Comparison of ENCODE assay signal across 8 mouse cellular contexts in the genomic region with DNA sequence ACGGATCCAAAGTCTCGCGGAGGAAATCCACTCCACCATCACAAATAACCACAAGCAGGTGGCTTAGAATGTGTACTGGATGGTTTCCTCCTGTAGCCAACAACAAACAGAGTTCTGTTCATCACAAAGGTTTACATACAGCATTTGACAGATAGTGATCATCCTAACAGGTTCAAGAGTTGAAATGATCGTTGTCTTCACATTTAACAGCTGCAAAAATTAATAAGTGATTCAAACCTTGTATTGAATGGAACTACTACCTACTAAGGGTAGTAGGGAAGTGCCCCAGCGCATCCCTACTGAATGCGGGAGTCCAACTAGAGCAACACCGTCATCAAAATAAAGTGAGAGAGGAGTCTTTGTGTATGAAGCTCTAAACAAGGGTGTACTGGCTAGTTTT. TPM values are rescaled to one million over a fixed set of nuclear protein-coding genes. Genes with fewer than 3 reads are reported as not detected.
DNase-seq lines count a peak whose midpoint lies in the region; ATAC-seq lines count a peak whose summit lies in the region.

TSS of gene Sub1 (minus strand) at position 101 of the 400 bp plus-strand sequence.

- peak within 1 kb of the TSS; percentile 98 for H3K4me3 ChIP-seq in lung, embryonic 15.5 days
- H3K4me3 ChIP-seq in embryonic facial prominence, embryonic 13.5 days = peak within 1 kb of the TSS; percentile 98
- H3K4me3 ChIP-seq in heart, embryonic 15.5 days = peak within 1 kb of the TSS; percentile 97
- H3K4me3 ChIP-seq in neural tube, embryonic 13.5 days = peak within 1 kb of the TSS; percentile 89

- H3K4me1 ChIP-seq in lung, embryonic 15.5 days = peaks cover 22% of the 10 kb centered on the region; the same call in 1 of the 2 replicates
- H3K4me1 ChIP-seq in embryonic facial prominence, embryonic 13.5 days = peaks cover 20% of the 10 kb centered on the region
- H3K4me1 ChIP-seq in heart, embryonic 15.5 days (replicated peaks) = peaks cover 22% of the 10 kb centered on the region
- peaks cover 30% of the 10 kb centered on the region for H3K4me1 ChIP-seq in neural tube, embryonic 13.5 days (replicated peaks)

- intact Hi-C loops in left cerebral cortex, postnatal 4 days (cut with DNase I) = loop anchor here (5.0 to 10.0 kb wide), 2 partner anchors 75 to 118 kb away; partner anchors contain the start of gene Zfr

- ATAC-seq in lung, embryonic 15.5 days (ENCODE audit: borderline replicate concordance, extremely low read depth, low FRiP score, low TSS enrichment) = no peak
- ATAC-seq in embryonic facial prominence, embryonic 13.5 days (ENCODE audit: insufficient number of reproducible peaks, insufficient read depth, low FRiP score, low TSS enrichment, low read depth) = no peak
- no peak for ATAC-seq in heart, embryonic 15.5 days (replicated peaks; ENCODE audit: insufficient number of reproducible peaks, insufficient read depth, low FRiP score, low read depth)
- ATAC-seq in neural tube, embryonic 13.5 days (ENCODE audit: low read depth) = no peak

- 88% methylated on average over 7 of the region's 7 CpGs for WGBS in lung, embryonic 15.5 days
- 89% methylated on average over 7 of the region's 7 CpGs for WGBS in embryonic facial prominence, embryonic 13.5 days
- WGBS in heart, embryonic 15.5 days = 83% methylated on average over 7 of the region's 7 CpGs
- 93% methylated on average over 7 of the region's 7 CpGs for WGBS in neural tube, embryonic 13.5 days

- no peaks in the 10 kb centered on the region for H3K9me3 ChIP-seq in lung, embryonic 15.5 days
- no peaks in the 10 kb centered on the region for H3K9me3 ChIP-seq in embryonic facial prominence, embryonic 13.5 days
- H3K9me3 ChIP-seq in heart, embryonic 15.5 days (replicated peaks) = no peaks in the 10 kb centered on the region
- no peaks in the 10 kb centered on the region for H3K9me3 ChIP-seq in neural tube, embryonic 13.5 days

- H3K36me3 ChIP-seq in lung, embryonic 15.5 days = peaks cover 12% of the 10 kb centered on the region; the same call in 1 of the 2 replicates
- H3K36me3 ChIP-seq in embryonic facial prominence, embryonic 13.5 days = peaks cover 11% of the 10 kb centered on the region
- H3K36me3 ChIP-seq in heart, embryonic 15.5 days = peaks cover 10% of the 10 kb centered on the region; the same call in 1 of the 2 replicates
- H3K36me3 ChIP-seq in neural tube, embryonic 13.5 days = peaks cover 12% of the 10 kb centered on the region

- no peaks in the 10 kb centered on the region for H3K27me3 ChIP-seq in lung, embryonic 15.5 days
- no peaks in the 10 kb centered on the region for H3K27me3 ChIP-seq in embryonic facial prominence, embryonic 13.5 days
- no peaks in the 10 kb centered on the region for H3K27me3 ChIP-seq in heart, embryonic 15.5 days
- H3K27me3 ChIP-seq in neural tube, embryonic 13.5 days = no peaks in the 10 kb centered on the region

- DNase-seq in lung, adult 18-20 months = no peak
- DNase-seq in left cerebral cortex, postnatal 4 days = no peak
- no peak for DNase-seq in cerebellum, adult 9-10 months
- no peak for DNase-seq in urinary bladder, postnatal 25 days (ENCODE audit: low spot score)

- peak within 1 kb of the TSS; percentile 85 for H3K27ac ChIP-seq in lung, embryonic 15.5 days
- H3K27ac ChIP-seq in embryonic facial prominence, embryonic 13.5 days = peak within 1 kb of the TSS; percentile 88
- peak within 1 kb of the TSS; percentile 92 for H3K27ac ChIP-seq in heart, embryonic 15.5 days
- H3K27ac ChIP-seq in neural tube, embryonic 13.5 days (replicated peaks) = peak within 1 kb of the TSS; percentile 88

- peak within 1 kb of the TSS; percentile 58 for H3K4me2 ChIP-seq in lung, embryonic 15.5 days
- peak within 1 kb of the TSS; percentile 77 for H3K4me2 ChIP-seq in embryonic facial prominence, embryonic 13.5 days
- H3K4me2 ChIP-seq in heart, embryonic 15.5 days = peak within 1 kb of the TSS; percentile 72
- peak within 1 kb of the TSS; percentile 39 for H3K4me2 ChIP-seq in neural tube, embryonic 13.5 days

- H3K9ac ChIP-seq in lung, embryonic 15.5 days = peak within 1 kb of the TSS; percentile 94
- H3K9ac ChIP-seq in embryonic facial prominence, embryonic 13.5 days = peak within 1 kb of the TSS; percentile 98
- H3K9ac ChIP-seq in heart, embryonic 15.5 days = peak within 1 kb of the TSS; percentile 99
- peak within 1 kb of the TSS; percentile 95 for H3K9ac ChIP-seq in neural tube, embryonic 13.5 days

RNA-seq across cellular contexts. Expression of gene Sub1, which starts in this region (rescaled TPM):
- polyA plus RNA-seq in lung, embryonic 15.5 days (2015; fragmentation: Nextera tagmentation; extraction: Ambion mirVana) = 644 and 703 TPM in 2 replicates
- 721 and 790 TPM in 2 replicates for polyA plus RNA-seq in embryonic facial prominence, embryonic 13.5 days (2015; fragmentation: Nextera tagmentation; extraction: Ambion mirVana)
- 400 and 494 TPM in 2 replicates for polyA plus RNA-seq in heart, embryonic 15.5 days (2015; fragmentation: Nextera tagmentation; extraction: Ambion mirVana)
- total RNA-seq in left cerebral cortex, postnatal 4 days (2021) = 100 to 1,000 TPM; 291 to 292 TPM
- polyA plus RNA-seq in neural tube, embryonic 13.5 days (2015; fragmentation: Nextera tagmentation; extraction: Ambion mirVana) = 666 and 672 TPM in 2 replicates
